Mouse (Mus musculus) neutrophil, adult 65 days (primary cell): Measurements from ENCODE around the gene Thsd7a. TPM values are rescaled to one million over a fixed set of nuclear protein-coding genes. Genes with fewer than 3 reads are reported as not detected.

Experiments
- total RNA-seq: library from RNA; stranded (reverse); gene quantifications from 2 replicates; pipeline ENCODE4 v1.2.4, GENCODE M21; 2023

The Thsd7a gene
- total RNA-seq = not detected in 2 replicates

DNA sequence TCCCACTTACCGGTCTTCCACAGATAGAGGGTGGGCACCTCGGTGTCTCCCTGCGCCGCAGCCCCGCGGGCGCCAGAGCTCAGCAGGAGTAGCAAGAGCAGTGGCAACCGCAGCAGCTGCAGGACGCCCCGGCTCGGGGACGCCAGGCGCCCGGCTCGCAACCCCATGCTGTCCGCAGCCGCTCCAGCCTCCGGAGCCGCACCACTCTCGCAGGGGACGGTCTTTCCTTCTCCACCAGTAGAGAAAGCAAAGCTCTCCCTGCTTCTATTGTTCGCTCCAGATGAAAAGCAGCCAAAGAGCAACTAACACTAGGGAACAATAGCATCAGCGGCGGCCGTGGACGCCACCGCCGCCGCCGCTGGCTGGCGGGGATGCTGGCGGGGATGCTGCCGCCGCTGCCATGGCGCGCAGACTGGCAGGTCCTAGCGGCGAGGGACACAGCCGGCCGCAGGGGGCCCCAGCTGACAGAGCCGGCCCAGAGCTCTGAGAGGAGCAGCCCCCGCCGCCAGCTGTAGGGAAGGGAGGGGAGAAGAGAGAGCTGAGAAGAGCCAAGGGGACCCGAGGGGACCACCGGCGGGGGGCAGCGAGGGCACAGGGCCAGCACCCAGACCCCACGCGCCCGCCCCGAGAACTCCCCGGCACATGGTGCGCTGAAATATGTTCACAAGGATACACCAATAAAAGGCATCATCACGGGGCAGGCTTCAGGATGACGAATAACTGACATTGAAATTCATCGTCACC is at the start of gene Thsd7a:
Thsd7a (minus strand) TSS at position 624 of the 744 bp plus-strand sequence.

